9 mouse cellular contexts compared by ENCODE assay signal in the genomic region with DNA sequence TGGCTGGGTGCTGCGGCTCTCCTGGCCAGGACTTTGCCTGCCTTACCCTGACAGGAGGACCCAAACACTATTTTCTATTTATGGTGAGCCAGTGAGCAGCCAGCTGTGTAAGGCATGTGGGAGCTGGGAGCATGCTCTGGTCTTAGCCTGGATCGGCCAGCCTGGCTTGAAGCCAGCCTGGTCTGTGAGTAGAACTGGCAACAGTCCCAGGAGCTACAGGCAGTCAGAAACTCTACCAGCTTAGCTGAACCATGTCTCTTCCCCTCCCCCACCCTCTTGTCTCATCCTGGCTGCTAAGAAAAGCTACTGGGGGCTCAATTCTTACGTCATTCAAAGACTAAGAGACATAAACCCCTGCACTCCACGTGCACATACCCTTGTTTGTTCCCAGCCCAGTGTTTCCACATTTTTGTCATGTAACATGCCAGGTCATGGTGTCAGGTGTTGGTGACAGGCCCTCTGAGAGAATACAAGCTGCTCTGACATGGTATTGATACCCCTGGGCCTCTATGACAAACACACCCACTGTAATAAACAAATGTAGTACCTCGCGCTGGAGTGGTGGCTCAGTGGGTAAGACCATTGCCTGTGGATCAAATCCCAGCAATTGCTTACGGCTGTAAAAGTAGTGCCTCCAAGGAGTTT.
DNase-seq lines count a peak whose midpoint lies in the region; ATAC-seq and TF ChIP-seq lines count a peak whose summit lies in the region.
"Had no signal": no experiment of that assay in that cellular context is flagged by ENCODE, and none has a peak within 500 bp of the region (broad histone marks: within the 10 kb centered on the region; RNA-seq: fewer than 3 reads in every experiment).

No protein-coding gene starts in this region.

- WGBS in liver, embryonic 15.5 days (ENCODE audit: insufficient replicate concordance), result 54% methylated on average over 7 of the region's 7 CpGs

- no peaks in the 10 kb centered on the region for H3K36me3 ChIP-seq in liver, embryonic 15.5 days (replicated peaks)

- no peaks in the 10 kb centered on the region for H3K4me1 ChIP-seq in liver, embryonic 15.5 days (replicated peaks)

- no peaks in the 10 kb centered on the region for H3K27me3 ChIP-seq in liver, embryonic 15.5 days

- H3K9me3 ChIP-seq in liver, embryonic 15.5 days (replicated peaks), result no peaks in the 10 kb centered on the region
- H3K9me3 ChIP-seq: megakaryocyte, embryonic 14.5 days had no signal

- no peak overlapping the region for H3K4me3 ChIP-seq in liver, embryonic 15.5 days (replicated peaks)
- H3K4me3 ChIP-seq: megakaryocyte, embryonic 14.5 days had no signal

- no peak for TF ChIP-seq POLR2A in brain, embryonic 14.5 days (IDR thresholded peaks at IDR 0.05; ENCODE audit: borderline replicate concordance, extremely low read depth, insufficient read depth, insufficient read length, poor library complexity, severe bottlenecking)

- no peak overlapping the region for H3K4me2 ChIP-seq in liver, embryonic 15.5 days

- no peak overlapping the region for H3K27ac ChIP-seq in liver, embryonic 15.5 days (replicated peaks)

- peak; percentile 12 for DNase-seq in cerebellum, adult 9-10 months
- DNase-seq in brain, embryonic 14.5 days (ENCODE audit: low read depth), result peak; percentile 97
- peak; percentile 98 for DNase-seq in heart, adult 11 months
- DNase-seq in kidney, adult 18-20 months, result peak; percentile 83
- peak; percentile 72 for DNase-seq in ovary, adult 18-20 months (ENCODE audit: low spot score)
- no peak for DNase-seq in spleen, postnatal 36 days (ENCODE audit: low spot score in 2 of 2)

- H3K9ac ChIP-seq in liver, embryonic 15.5 days, result no peak overlapping the region

- no peak for ATAC-seq in cerebellum, adult (ENCODE audit: insufficient number of reproducible peaks, low FRiP score, low TSS enrichment)
- 0 out of 2 replicates have a peak, but pooled peaks have one; percentile 31 for ATAC-seq in liver, embryonic 15.5 days (ENCODE audit: insufficient read depth)

- TF ChIP-seq CTCF in brain, embryonic 14.5 days (IDR thresholded peaks at IDR 0.05; ENCODE audit: borderline replicate concordance, extremely low read depth, insufficient read depth, insufficient read length), result no peak

Comparison
In these comparisons a context has a peak if more than half of its experiments do, and no peak if none do; other contexts are left out.
1. DNase-seq: peak in cerebellum, adult 9-10 months (single experiment), brain, embryonic 14.5 days (single experiment), heart, adult 11 months (single experiment), kidney, adult 18-20 months (single experiment) and ovary, adult 18-20 months (single experiment); none in spleen, postnatal 36 days (0 of 2).